Mouse (Mus musculus) intestine, postnatal 0 days (tissue): Measurements from ENCODE around the gene Dnajc4. TPM values are rescaled to one million over a fixed set of nuclear protein-coding genes. Genes with fewer than 3 reads are reported as not detected.

Source experiments
- ATAC-seq: fragments of 200-750 bp; cut with Nextera tagmentation; 2 replicates; pipeline ENCODE4 v1.8.0; 2017; ENCODE audit warnings: mild to moderate bottlenecking, moderate TSS enrichment, moderate library complexity
- H3K27ac ChIP-seq: fragments of 300-500 bp; sonication (generic); 2 replicates; pipeline ENCODE4 v1.5.1; 2014; ENCODE audit warnings: mild to moderate bottlenecking, low read depth, low read length, moderate library complexity
- H3K27me3 ChIP-seq: fragments of 300-500 bp; sonication (generic); replicated peaks from 2 replicates; pipeline ENCODE4 v1.6.1; 2014; ENCODE audit warnings: low read length, mixed read lengths; ENCODE audit not compliant: control insufficient read depth, insufficient read depth
- H3K36me3 ChIP-seq: fragments of 300-500 bp; sonication (generic); 2 replicates; pipeline ENCODE4 v1.6.1; 2014; ENCODE audit warnings: mild to moderate bottlenecking, moderate library complexity; ENCODE audit not compliant: control insufficient read depth, insufficient read depth
- H3K4me1 ChIP-seq: fragments of 300-500 bp; sonication (generic); replicated peaks from 2 replicates; pipeline ENCODE4 v1.6.1; 2014; ENCODE audit warnings: antibody characterized with exemption, low read length, mixed read lengths; ENCODE audit not compliant: control insufficient read depth, insufficient read depth
- H3K4me2 ChIP-seq: fragments of 300-500 bp; sonication (generic); replicated peaks from 2 replicates; pipeline ENCODE4 v1.6.1; 2014; ENCODE audit warnings: low read depth, mild to moderate bottlenecking, moderate library complexity
- H3K4me3 ChIP-seq: fragments of 300-500 bp; sonication (generic); 2 replicates; pipeline ENCODE4 v1.5.1; 2014; ENCODE audit warnings: low read depth, low read length
- H3K9ac ChIP-seq: fragments of 300-500 bp; sonication (generic); 2 replicates; pipeline ENCODE4 v1.6.1; 2014; ENCODE audit warnings: mild to moderate bottlenecking, low read depth, low read length
- H3K9me3 ChIP-seq: fragments of 300-500 bp; sonication (generic); 2 replicates; pipeline ENCODE4 v1.6.1; 2016; ENCODE audit warnings: mixed run types; ENCODE audit not compliant: control insufficient read depth
- CTCF ChIP-seq: sonication (generic); IDR thresholded peaks from 2 replicates; pipeline ENCODE4 v1.5.1; 2016; ENCODE audit warnings: low read depth, mild to moderate bottlenecking, control low read depth, antibody characterized with exemption, moderate library complexity
- WGBS: fragments of 180-500 bp; shearing (Covaris S2); extraction: QIAGEN DNeasy Blood & Tissue Kit; methylation state at CpG from one replicate; pipeline ENCODE4 v1.1.7; 2014; 5-methylcytosine and 5-hydroxymethylcytosine counted together
- polyA plus RNA-seq: library from polyadenylated mRNA; unstranded; fragments of >200 nt; fragmentation: Nextera tagmentation; extraction: Ambion mirVana; gene quantifications from 2 replicates; pipeline ENCODE4 v1.2.1, GENCODE M21; 2015

Gene Dnajc4
- polyA plus RNA-seq, 1 experiment from 2014 or later = 32.3 TPM

GRCm38 (mm10) chr19:6951381-6951968, 40.9 kb downstream of the Dnajc4 start:
- H3K36me3 ChIP-seq = peaks cover 37% of the 10 kb centered on the region
- under 1% methylated on average over 35 of the region's 35 CpGs for WGBS

DNA sequence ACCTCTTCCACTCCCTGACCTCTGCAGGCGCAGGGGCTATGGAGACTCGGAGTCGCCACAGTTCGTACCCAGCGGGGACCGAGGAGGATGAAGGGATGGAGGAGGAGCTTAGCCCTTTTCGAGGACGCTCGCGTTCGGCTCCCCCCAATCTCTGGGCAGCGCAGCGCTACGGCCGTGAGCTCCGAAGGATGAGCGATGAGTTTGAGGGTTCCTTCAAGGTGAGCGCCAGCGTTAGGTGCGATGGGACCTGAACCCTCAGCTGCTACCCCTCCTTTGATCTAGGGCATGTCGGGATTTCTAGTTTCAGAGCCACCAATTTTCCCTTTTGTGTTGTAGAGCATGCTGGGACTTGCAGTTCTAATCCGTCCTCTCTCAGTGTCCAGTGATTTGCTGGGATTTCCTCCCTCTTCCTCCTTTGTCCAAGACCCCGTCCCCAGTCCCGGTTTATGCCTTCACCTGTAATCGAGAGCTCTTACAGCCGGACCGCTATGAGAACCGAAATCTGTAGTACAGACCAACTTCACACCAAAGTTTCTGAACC, 41.7 kb downstream of the Dnajc4 start:
- WGBS = under 1% methylated on average over 28 of the region's 28 CpGs
- ATAC-seq = peak; percentile 2; the same call in 1 of the 2 replicates
- H3K4me1 ChIP-seq = peaks cover 6% of the 10 kb centered on the region; the same call in 1 of the 2 replicates

More at GRCm38 (mm10) chr19:6951381-6951968, 40.9 kb downstream of the Dnajc4 start:
- Histone ChIP-seq H3K4me2 (peak overlapping the region; percentile 77), H3K9ac (peak overlapping the region; percentile 63), H3K9me3 (no peaks in the 10 kb centered on the region), H3K4me1 (peaks cover 6% of the 10 kb centered on the region; the same call in 1 of the 2 replicates), H3K27me3 (no peaks in the 10 kb centered on the region), H3K27ac (peak overlapping the region; percentile 92), H3K4me3 (peak overlapping the region; percentile 56)
- TF ChIP-seq CTCF = no peak
- peak; percentile 58 for ATAC-seq

DNA sequence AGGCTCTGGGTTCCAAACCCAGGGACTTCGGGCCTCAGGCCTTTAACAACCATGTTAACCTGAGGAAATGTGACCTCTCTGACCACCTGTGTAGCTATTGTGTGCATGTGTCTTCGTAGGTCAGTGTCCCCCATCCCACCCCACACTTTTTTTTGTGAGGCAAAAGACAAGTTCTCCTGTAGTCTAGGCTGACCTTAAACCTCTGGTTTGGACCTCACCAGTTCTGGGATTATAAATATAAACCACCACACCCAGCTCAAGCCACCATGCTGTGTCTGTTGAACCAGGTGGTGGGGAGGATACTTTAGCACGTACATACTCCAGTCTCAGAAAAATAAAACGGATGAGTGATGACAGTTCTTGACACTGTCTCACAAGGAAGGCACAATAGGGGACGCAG, 42.4 kb downstream of the Dnajc4 start:
- no peak for TF ChIP-seq CTCF
- 41% methylated on average over 5 of the region's 5 CpGs for WGBS

More for the DNA sequence above, 41.7 kb downstream of the Dnajc4 start:
- Histone ChIP-seq H3K9me3 (no peaks in the 10 kb centered on the region), H3K27ac (peak overlapping the region; percentile 92), H3K4me2 (peak overlapping the region; percentile 77), H3K36me3 (peaks cover 29% of the 10 kb centered on the region), H3K9ac (peak overlapping the region; percentile 63), H3K4me3 (peak overlapping the region; percentile 56), H3K27me3 (no peaks in the 10 kb centered on the region)
- no peak for TF ChIP-seq CTCF

GRCm38 (mm10) chr19:6949532-6949931, 42.8 kb downstream of the Dnajc4 start:
- H3K9me3 ChIP-seq = no peaks in the 10 kb centered on the region
- 0 out of 2 replicates have a peak overlapping the region, but pooled peaks have one; percentile 11 for H3K27ac ChIP-seq
- peak overlapping the region; percentile 27; the same call in 1 of the 2 replicates for H3K4me2 ChIP-seq
- no peak overlapping the region for H3K9ac ChIP-seq
- 57% methylated on average over 5 of the region's 5 CpGs for WGBS
- no peak for TF ChIP-seq CTCF
- peak; percentile 20; the same call in 1 of the 2 replicates for ATAC-seq
- no peak overlapping the region for H3K4me3 ChIP-seq
- peaks cover 6% of the 10 kb centered on the region; the same call in 1 of the 2 replicates for H3K4me1 ChIP-seq
- no peaks in the 10 kb centered on the region for H3K27me3 ChIP-seq
- peaks cover 21% of the 10 kb centered on the region for H3K36me3 ChIP-seq

More for the DNA sequence above, 42.4 kb downstream of the Dnajc4 start:
- no peaks in the 10 kb centered on the region for H3K27me3 ChIP-seq
- H3K36me3 ChIP-seq = peaks cover 22% of the 10 kb centered on the region
- ATAC-seq = no peak
- H3K9ac ChIP-seq = 0 out of 2 replicates have a peak overlapping the region, but pooled peaks have one; percentile 63
- H3K4me1 ChIP-seq = peaks cover 6% of the 10 kb centered on the region; the same call in 1 of the 2 replicates
- H3K9me3 ChIP-seq = no peaks in the 10 kb centered on the region
- 0 out of 2 replicates have a peak overlapping the region, but pooled peaks have one; percentile 11 for H3K27ac ChIP-seq
- H3K4me2 ChIP-seq = peak overlapping the region; percentile 77
- H3K4me3 ChIP-seq = no peak overlapping the region; the same call in 1 of the 2 replicates

- H3K4me2 ChIP-seq = no peak overlapping the region
- no peak overlapping the region for H3K27ac ChIP-seq
- no peaks in the 10 kb centered on the region for H3K9me3 ChIP-seq
- H3K27me3 ChIP-seq = no peaks in the 10 kb centered on the region
- H3K9ac ChIP-seq = no peak overlapping the region
- H3K4me3 ChIP-seq = no peak overlapping the region
- peaks cover 7% of the 10 kb centered on the region for H3K36me3 ChIP-seq
- ATAC-seq = no peak
- no peak for TF ChIP-seq CTCF
- peaks cover 5% of the 10 kb centered on the region; the same call in 1 of the 2 replicates for H3K4me1 ChIP-seq
- WGBS = 78% methylated on average over 4 of the region's 4 CpGs
These were observed 44.2 kb downstream of the Dnajc4 start for GRCm38 (mm10) chr19:6948186-6948585.

DNA sequence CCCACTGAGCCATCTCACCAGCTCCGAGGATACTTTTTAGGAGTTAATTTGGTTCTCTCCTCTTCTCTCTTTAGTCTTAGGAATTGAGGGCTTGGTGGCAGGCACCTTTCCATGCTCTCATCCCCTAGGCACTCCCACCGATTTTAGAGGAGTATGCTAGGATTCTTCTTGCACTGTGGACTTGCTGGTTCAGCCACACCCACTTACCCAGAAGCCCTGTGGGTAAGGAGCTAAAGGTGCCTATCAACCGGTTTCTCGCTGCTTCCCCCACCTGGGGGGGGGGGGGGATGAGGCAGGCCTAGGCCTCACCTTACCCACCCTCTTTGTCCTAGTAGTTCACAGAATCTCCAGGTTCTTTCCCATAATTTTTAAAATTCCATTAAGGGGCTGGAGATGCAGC, 44.6 kb downstream of the Dnajc4 start:
- ATAC-seq = no peak
- no peak for TF ChIP-seq CTCF
- Histone ChIP-seq H3K27me3 (no peaks in the 10 kb centered on the region), H3K9ac (no peak overlapping the region), H3K4me1 (peaks cover under 1% of the 10 kb centered on the region; the same call in 1 of the 2 replicates), H3K9me3 (no peaks in the 10 kb centered on the region), H3K36me3 (0 out of 2 replicates have a peak, but pooled peaks cover 3% of the 10 kb centered on the region), H3K27ac (no peak overlapping the region), H3K4me3 (no peak overlapping the region), H3K4me2 (no peak overlapping the region)
- WGBS = 45% methylated on average over 4 of the region's 4 CpGs
